ENCODE assay signal across 21 mouse cellular contexts in the genomic region with DNA sequence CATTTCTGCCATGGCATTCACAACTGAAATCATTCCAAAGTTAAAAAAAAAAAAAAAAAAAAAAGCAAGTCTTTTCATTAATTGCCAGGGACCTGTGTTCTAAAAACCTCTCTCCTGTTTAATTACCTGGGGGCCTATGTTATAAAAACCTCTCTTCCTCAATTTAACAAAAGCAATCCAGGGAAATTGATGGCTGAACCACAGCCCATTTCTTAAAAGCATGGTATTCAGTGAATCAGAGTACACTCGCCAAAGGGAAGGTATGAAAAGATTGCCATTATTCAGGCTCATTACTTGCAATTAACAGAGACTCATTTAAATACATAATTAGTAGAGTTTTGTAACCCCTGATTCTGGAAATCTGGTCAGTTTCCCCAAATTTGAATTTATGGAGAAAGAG.
DNase-seq lines count a peak whose midpoint lies in the region; ATAC-seq and TF ChIP-seq lines count a peak whose summit lies in the region.
"Had no signal": no experiment of that assay in that cellular context is flagged by ENCODE, and none has a peak within 500 bp of the region (broad histone marks: within the 10 kb centered on the region; RNA-seq: fewer than 3 reads in every experiment).

No protein-coding gene starts in this region.

- no peak overlapping the region for H3K4me3 ChIP-seq in forebrain, embryonic 14.5 days (ENCODE audit: low read depth, low read length)
- H3K4me3 ChIP-seq in forebrain, embryonic 10.5 days, result no peak overlapping the region
- H3K4me3 ChIP-seq in forebrain, embryonic 16.5 days (replicated peaks; ENCODE audit: low read length), result no peak overlapping the region
- no peak overlapping the region for H3K4me3 ChIP-seq in forebrain, embryonic 11.5 days (ENCODE audit: low read depth, low read length)
- H3K4me3 ChIP-seq: embryonic facial prominence, embryonic 13.5 days; embryonic facial prominence, embryonic 15.5 days; erythroblast, embryonic 14.5 days had no signal

- no peaks in the 10 kb centered on the region for H3K36me3 ChIP-seq in forebrain, embryonic 14.5 days (ENCODE audit: control insufficient read depth, insufficient read depth, low read length)
- H3K36me3 ChIP-seq in forebrain, embryonic 10.5 days (replicated peaks), result no peaks in the 10 kb centered on the region
- H3K36me3 ChIP-seq in forebrain, embryonic 16.5 days (ENCODE audit: control insufficient read depth, insufficient read depth), result no peaks in the 10 kb centered on the region
- no peaks in the 10 kb centered on the region for H3K36me3 ChIP-seq in forebrain, embryonic 11.5 days (ENCODE audit: control insufficient read depth, insufficient read depth, low read length)
- H3K36me3 ChIP-seq: embryonic facial prominence, embryonic 13.5 days; embryonic facial prominence, embryonic 15.5 days had no signal

- no peak for TF ChIP-seq CTCF in brain, embryonic 14.5 days (IDR thresholded peaks at IDR 0.05; ENCODE audit: borderline replicate concordance, extremely low read depth, insufficient read depth, insufficient read length)

- H3K27me3 ChIP-seq in forebrain, embryonic 14.5 days (replicated peaks; ENCODE audit: control insufficient read depth, insufficient read depth, low read length), result no peaks in the 10 kb centered on the region
- no peaks in the 10 kb centered on the region for H3K27me3 ChIP-seq in forebrain, embryonic 10.5 days (ENCODE audit: poor library complexity, severe bottlenecking)
- no peaks in the 10 kb centered on the region for H3K27me3 ChIP-seq in forebrain, embryonic 16.5 days (replicated peaks; ENCODE audit: control insufficient read depth, insufficient read depth, low read length)
- H3K27me3 ChIP-seq in forebrain, embryonic 11.5 days (ENCODE audit: control insufficient read depth, insufficient read depth, low read length), result no peaks in the 10 kb centered on the region
- H3K27me3 ChIP-seq: embryonic facial prominence, embryonic 13.5 days; embryonic facial prominence, embryonic 15.5 days; Patski had no signal

- ATAC-seq in forebrain, embryonic 14.5 days, result peak; percentile 42; the same call in 1 of the 2 replicates
- ATAC-seq in forebrain, embryonic 16.5 days, result 0 out of 2 replicates have a peak, but pooled peaks have one; percentile 33
- no peak for ATAC-seq in forebrain, embryonic 11.5 days (replicated peaks; ENCODE audit: low FRiP score)
- ATAC-seq: activated CD4-positive, CD25-positive, alpha-beta regulatory T cell, adult 4 months; Patski had no signal

- H3K4me1 ChIP-seq in forebrain, embryonic 14.5 days (ENCODE audit: control insufficient read depth, insufficient read depth, low read length), result peaks cover 13% of the 10 kb centered on the region
- H3K4me1 ChIP-seq in forebrain, embryonic 10.5 days, result peaks cover 14% of the 10 kb centered on the region
- H3K4me1 ChIP-seq in forebrain, embryonic 16.5 days (replicated peaks; ENCODE audit: control insufficient read depth, insufficient read depth, low read length), result peaks cover 8% of the 10 kb centered on the region
- 0 out of 2 replicates have a peak, but pooled peaks cover 2% of the 10 kb centered on the region for H3K4me1 ChIP-seq in forebrain, embryonic 11.5 days (replicated peaks; ENCODE audit: control insufficient read depth, insufficient read depth, low read length)
- H3K4me1 ChIP-seq: embryonic facial prominence, embryonic 13.5 days; embryonic facial prominence, embryonic 15.5 days had no signal

- peak; percentile 71 for DNase-seq in forebrain, embryonic 14.5 days (ENCODE audit: low spot score)
- DNase-seq in forebrain, embryonic 10.5 days (ENCODE audit: extremely low spot score, low spot score), result no peak
- no peak for DNase-seq in forebrain, embryonic 11.5 days (ENCODE audit: low spot score)
- DNase-seq in brain, embryonic 14.5 days (ENCODE audit: low read depth), result peak; percentile 81
- DNase-seq in heart, postnatal 4 days, result no peak
- DNase-seq: adrenal gland, adult 8-10 months; adrenal gland, postnatal 14 days; adrenal gland, postnatal 36 days; cerebellum, adult 11 months; cerebellum, adult 18-20 months; cerebellum, adult 8-10 months; cerebellum, adult 9-11 months; cerebellum, postnatal 14 days; cerebellum, postnatal 36 days; embryo, embryonic 11 days had no signal

- no peaks in the 10 kb centered on the region for H3K9me3 ChIP-seq in forebrain, embryonic 14.5 days (replicated peaks; ENCODE audit: control insufficient read depth, low read length)
- no peaks in the 10 kb centered on the region for H3K9me3 ChIP-seq in forebrain, embryonic 10.5 days
- no peaks in the 10 kb centered on the region for H3K9me3 ChIP-seq in forebrain, embryonic 16.5 days (ENCODE audit: control insufficient read depth, low read length)
- H3K9me3 ChIP-seq in forebrain, embryonic 11.5 days (ENCODE audit: control insufficient read depth, low read length), result no peaks in the 10 kb centered on the region
- H3K9me3 ChIP-seq: embryonic facial prominence, embryonic 13.5 days; embryonic facial prominence, embryonic 15.5 days had no signal

- no peak overlapping the region for H3K9ac ChIP-seq in forebrain, embryonic 14.5 days (ENCODE audit: low read length)
- no peak overlapping the region for H3K9ac ChIP-seq in forebrain, embryonic 16.5 days (replicated peaks; ENCODE audit: low read depth, low read length)
- H3K9ac ChIP-seq in forebrain, embryonic 11.5 days (ENCODE audit: low read length), result no peak overlapping the region
- H3K9ac ChIP-seq: embryonic facial prominence, embryonic 13.5 days; embryonic facial prominence, embryonic 15.5 days had no signal

- WGBS in forebrain, embryonic 14.5 days, result 5% methylated on average over 1 of the region's 1 CpGs
- WGBS in forebrain, embryonic 10.5 days, result 61% methylated on average over 1 of the region's 1 CpGs
- 21% methylated on average over 1 of the region's 1 CpGs for WGBS in forebrain, embryonic 16.5 days
- 59% methylated on average over 1 of the region's 1 CpGs for WGBS in forebrain, embryonic 11.5 days

- H3K27ac ChIP-seq in forebrain, embryonic 14.5 days (ENCODE audit: low read depth, low read length), result no peak overlapping the region
- no peak overlapping the region for H3K27ac ChIP-seq in forebrain, embryonic 10.5 days
- H3K27ac ChIP-seq in forebrain, embryonic 16.5 days (ENCODE audit: low read length), result no peak overlapping the region
- H3K27ac ChIP-seq in forebrain, embryonic 11.5 days (ENCODE audit: low read depth, low read length), result no peak overlapping the region
- H3K27ac ChIP-seq: embryonic facial prominence, embryonic 13.5 days; embryonic facial prominence, embryonic 15.5 days had no signal

- H3K4me2 ChIP-seq in forebrain, embryonic 14.5 days (ENCODE audit: low read length), result no peak overlapping the region
- H3K4me2 ChIP-seq in forebrain, embryonic 16.5 days (ENCODE audit: low read length), result no peak overlapping the region
- no peak overlapping the region for H3K4me2 ChIP-seq in forebrain, embryonic 11.5 days (ENCODE audit: low read depth, low read length, severe bottlenecking)
- H3K4me2 ChIP-seq: embryonic facial prominence, embryonic 13.5 days; embryonic facial prominence, embryonic 15.5 days had no signal

- TF ChIP-seq POLR2A in brain, embryonic 14.5 days (IDR thresholded peaks at IDR 0.05; ENCODE audit: borderline replicate concordance, extremely low read depth, insufficient read depth, insufficient read length, poor library complexity, severe bottlenecking), result no peak

Comparison
In these comparisons a context has a peak if more than half of its experiments do, and no peak if none do; other contexts are left out.
1. DNase-seq: peak in forebrain, embryonic 14.5 days (single experiment) and brain, embryonic 14.5 days (single experiment); none in forebrain, embryonic 10.5 days (single experiment), forebrain, embryonic 11.5 days (single experiment) and heart, postnatal 4 days (single experiment).